Mouse (Mus musculus) hindbrain, embryonic 10.5 days (tissue): ENCODE measurements at regions not wholly inside any gene's neighbourhood (a gene's known extent, or its start where the extent isn't known, plus 50 kb on each side); places are given as distances from the start of the nearest gene placed in this dataset.

Experiments used
- DNase-seq: peaks from one replicate; pipeline ENCODE4 v3.0.0-alpha.2; 2017; ENCODE audit warnings: low spot score
- H3K27ac ChIP-seq: fragments of 300-500 bp; sonication (generic); 2 replicates; pipeline ENCODE4 v1.5.1; 2016; ENCODE audit warnings: mild to moderate bottlenecking, moderate library complexity
- H3K27me3 ChIP-seq: fragments of 300-500 bp; sonication (generic); 2 replicates; pipeline ENCODE4 v1.6.1; 2016; ENCODE audit warnings: mild to moderate bottlenecking; ENCODE audit not compliant: poor library complexity, insufficient read depth, severe bottlenecking
- H3K36me3 ChIP-seq: fragments of 300-500 bp; sonication (generic); 2 replicates; pipeline ENCODE4 v1.6.1; 2016; ENCODE audit warnings: mild to moderate bottlenecking, moderate library complexity
- H3K4me1 ChIP-seq: fragments of 300-500 bp; sonication (generic); replicated peaks from 2 replicates; pipeline ENCODE4 v1.6.1; 2016; ENCODE audit warnings: mild to moderate bottlenecking
- H3K4me3 ChIP-seq: fragments of 300-500 bp; sonication (generic); 2 replicates; pipeline ENCODE4 v1.5.1; 2016; ENCODE audit warnings: mild to moderate bottlenecking, moderate library complexity
- H3K9me3 ChIP-seq: fragments of 300-500 bp; sonication (generic); 2 replicates; pipeline ENCODE4 v1.6.1; 2016; ENCODE audit warnings: mild to moderate bottlenecking, moderate library complexity
- WGBS: fragments of 180-500 bp; shearing (Covaris S2); methylation state at CpG from one replicate; pipeline ENCODE4 v1.1.7; 2016; 5-methylcytosine and 5-hydroxymethylcytosine counted together

DNA sequence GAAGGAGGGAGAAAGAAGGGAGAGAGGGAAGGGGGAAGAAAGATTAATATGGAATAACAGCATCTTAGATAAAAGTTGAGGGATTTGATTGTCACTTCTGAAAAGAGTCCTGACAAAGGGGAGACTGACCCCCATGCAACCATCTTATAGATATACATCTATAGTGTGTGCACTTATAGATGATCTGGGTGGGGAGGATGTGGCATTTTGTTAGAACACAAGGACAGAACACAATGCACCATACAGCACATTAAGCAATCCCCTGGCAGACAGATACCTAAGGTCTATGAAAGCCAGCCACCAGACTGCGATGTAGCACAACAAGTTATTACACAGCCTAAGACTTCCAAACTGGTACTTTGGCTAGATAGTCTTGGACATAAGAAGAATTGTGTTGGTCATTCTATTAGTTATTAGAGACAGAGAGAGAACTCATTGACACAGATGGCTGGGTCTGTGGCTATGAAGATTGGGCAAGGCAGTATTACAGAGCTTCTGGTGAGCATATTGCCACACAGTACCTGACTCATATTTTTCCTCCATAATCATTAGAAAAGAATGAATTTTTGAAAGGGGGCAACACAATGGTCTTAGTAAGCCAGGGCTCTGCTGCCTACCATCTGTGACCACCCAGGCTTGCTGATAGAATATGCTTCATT, 126.3 kb upstream of the Itgb1 start:
- no peak for DNase-seq
- H3K9me3 ChIP-seq: no peaks in the 10 kb centered on the region
- no peak overlapping the region for H3K4me3 ChIP-seq
- H3K27ac ChIP-seq: no peak overlapping the region
- H3K36me3 ChIP-seq: no peaks in the 10 kb centered on the region
- H3K27me3 ChIP-seq: no peaks in the 10 kb centered on the region
- WGBS: 98% methylated on average over 1 of the region's 1 CpGs
- peaks cover 11% of the 10 kb centered on the region; the same call in 1 of the 2 replicates for H3K4me1 ChIP-seq

DNA sequence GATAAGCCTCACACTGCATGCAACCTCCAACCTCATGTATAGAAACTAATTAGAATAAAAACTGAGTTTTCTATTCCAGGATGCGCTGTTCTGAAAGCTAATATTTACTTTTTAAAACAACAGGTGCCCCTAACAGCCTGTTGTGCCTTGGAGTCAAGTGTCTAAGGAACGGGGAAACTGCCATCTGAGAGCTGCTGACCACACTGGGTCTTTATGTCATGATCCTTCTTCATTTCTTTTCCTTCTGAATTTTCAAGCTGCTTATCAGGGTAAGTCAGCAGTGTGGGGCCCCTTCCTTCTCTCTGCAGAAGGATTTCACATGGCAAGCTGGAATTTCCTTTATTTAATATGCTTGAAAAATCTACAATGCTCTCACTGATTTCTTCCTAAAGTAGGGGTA, 125.0 kb upstream of the Itgb1 start:
- no peaks in the 10 kb centered on the region for H3K36me3 ChIP-seq
- H3K9me3 ChIP-seq: no peaks in the 10 kb centered on the region
- no peak for DNase-seq
- WGBS: 84% methylated on average over 2 of the region's 2 CpGs
- H3K27me3 ChIP-seq: no peaks in the 10 kb centered on the region
- H3K4me3 ChIP-seq: no peak overlapping the region
- no peak overlapping the region for H3K27ac ChIP-seq
- peaks cover 11% of the 10 kb centered on the region; the same call in 1 of the 2 replicates for H3K4me1 ChIP-seq

DNA sequence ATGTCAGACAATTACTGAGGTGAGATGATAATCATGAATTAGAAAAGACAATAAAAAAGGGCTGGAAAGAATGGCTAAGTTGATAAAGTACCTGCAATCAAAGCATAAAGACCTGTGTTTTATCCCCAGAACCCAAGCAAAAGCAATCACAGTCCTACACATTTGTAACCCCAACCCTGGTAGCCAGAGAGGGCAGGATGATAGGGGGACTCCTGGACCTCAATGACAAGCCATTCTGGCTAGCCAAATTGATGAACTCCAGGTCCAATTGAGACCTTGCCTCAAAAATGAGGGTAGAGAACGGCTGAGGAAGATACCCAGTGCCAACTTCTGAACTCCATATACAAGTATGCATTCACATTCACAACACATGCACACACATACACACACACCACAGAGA, 124.4 kb upstream of the Itgb1 start:
- no peaks in the 10 kb centered on the region for H3K36me3 ChIP-seq
- H3K27ac ChIP-seq: no peak overlapping the region
- no peak for DNase-seq
- H3K4me1 ChIP-seq: peaks cover 11% of the 10 kb centered on the region; the same call in 1 of the 2 replicates
- H3K9me3 ChIP-seq: no peaks in the 10 kb centered on the region
- H3K27me3 ChIP-seq: no peaks in the 10 kb centered on the region
- 88% methylated on average over 1 of the region's 1 CpGs for WGBS
- no peak overlapping the region for H3K4me3 ChIP-seq

GRCm38 (mm10) chr8:128562625-128563024, 122.8 kb upstream of the Itgb1 start:
- WGBS: 51% methylated on average over 3 of the region's 3 CpGs
- H3K4me1 ChIP-seq: peaks cover 11% of the 10 kb centered on the region; the same call in 1 of the 2 replicates
- no peaks in the 10 kb centered on the region for H3K9me3 ChIP-seq
- DNase-seq: no peak
- H3K4me3 ChIP-seq: no peak overlapping the region
- H3K27ac ChIP-seq: no peak overlapping the region
- no peaks in the 10 kb centered on the region for H3K36me3 ChIP-seq
- H3K27me3 ChIP-seq: no peaks in the 10 kb centered on the region

DNA sequence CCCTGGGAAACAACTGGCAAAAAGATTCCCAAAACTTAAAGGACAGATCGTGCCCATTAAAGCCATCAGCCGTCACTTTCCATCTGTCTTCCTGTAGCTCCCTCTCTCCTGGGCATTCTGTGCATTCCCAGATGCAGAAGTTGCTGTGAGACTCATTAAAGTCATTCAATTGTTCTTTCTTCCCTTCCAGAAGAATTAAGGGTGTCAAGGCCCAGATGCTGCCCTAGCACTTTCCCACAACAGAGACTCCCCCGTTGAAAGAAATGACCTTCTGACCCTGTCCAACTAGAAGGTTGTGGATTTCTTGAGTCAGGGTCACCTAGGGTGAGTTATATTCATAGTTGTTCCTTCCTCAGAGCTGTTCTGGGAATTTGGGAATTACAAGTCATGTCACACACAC, 121.7 kb upstream of the Itgb1 start:
- H3K27me3 ChIP-seq: no peaks in the 10 kb centered on the region
- no peaks in the 10 kb centered on the region for H3K9me3 ChIP-seq
- DNase-seq: no peak
- H3K36me3 ChIP-seq: no peaks in the 10 kb centered on the region
- no peak overlapping the region for H3K27ac ChIP-seq
- H3K4me1 ChIP-seq: peaks cover 11% of the 10 kb centered on the region; the same call in 1 of the 2 replicates
- no peak overlapping the region for H3K4me3 ChIP-seq
- WGBS: 39% methylated on average over 3 of the region's 3 CpGs

DNA sequence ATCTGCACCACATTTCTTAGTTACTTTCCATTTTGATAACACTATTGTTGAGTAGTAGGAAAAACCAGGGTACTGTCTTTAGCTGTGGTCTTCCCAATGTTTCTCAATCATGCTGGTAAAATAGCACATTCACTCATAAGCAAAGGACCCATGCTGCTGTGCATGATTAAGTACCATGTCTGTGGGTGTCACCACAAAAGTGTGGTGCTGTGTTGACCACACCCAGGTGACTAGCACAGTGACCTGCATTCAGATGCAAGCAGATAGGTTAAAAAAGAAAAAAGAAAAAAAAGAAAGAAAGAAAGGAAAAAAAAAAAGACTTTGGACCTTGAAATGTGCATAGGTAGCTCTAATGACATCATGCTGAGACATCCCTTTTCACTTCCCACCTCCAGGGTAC, 113.2 kb upstream of the Itgb1 start:
- no peak for DNase-seq
- H3K36me3 ChIP-seq: no peaks in the 10 kb centered on the region
- H3K27ac ChIP-seq: no peak overlapping the region
- H3K4me3 ChIP-seq: no peak overlapping the region
- no peaks in the 10 kb centered on the region for H3K4me1 ChIP-seq
- H3K27me3 ChIP-seq: no peaks in the 10 kb centered on the region
- no peaks in the 10 kb centered on the region for H3K9me3 ChIP-seq

GRCm38 (mm10) chr8:128594114-128594513, 91.3 kb upstream of the Itgb1 start:
- 74% methylated on average over 2 of the region's 2 CpGs for WGBS
- H3K36me3 ChIP-seq: no peaks in the 10 kb centered on the region
- H3K27me3 ChIP-seq: no peaks in the 10 kb centered on the region
- no peaks in the 10 kb centered on the region for H3K9me3 ChIP-seq
- no peak for DNase-seq
- H3K4me3 ChIP-seq: no peak overlapping the region
- no peak overlapping the region for H3K27ac ChIP-seq
- H3K4me1 ChIP-seq: peaks cover 21% of the 10 kb centered on the region

DNA sequence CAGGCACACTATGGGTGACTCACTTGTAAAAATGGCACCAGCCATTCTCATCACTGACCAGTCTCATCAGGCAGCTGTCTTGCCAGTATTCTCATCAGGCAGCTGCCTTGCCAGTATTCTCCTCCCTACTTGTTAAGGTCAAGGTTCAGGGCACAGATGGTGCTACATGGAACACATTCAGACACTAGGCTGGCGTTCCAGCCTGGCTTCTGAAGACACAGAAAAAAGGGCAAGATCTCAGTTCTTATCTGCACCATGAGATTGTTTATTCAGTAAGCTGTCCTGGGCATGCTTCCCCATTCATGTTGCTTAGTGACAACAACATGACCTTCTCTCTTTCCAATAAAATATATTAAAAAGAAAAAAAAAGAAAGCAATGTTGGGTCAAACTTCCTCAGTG, 90.7 kb upstream of the Itgb1 start:
- WGBS: 20% methylated on average over 1 of the region's 1 CpGs
- no peak overlapping the region for H3K4me3 ChIP-seq
- no peaks in the 10 kb centered on the region for H3K36me3 ChIP-seq
- DNase-seq: peak; percentile 39
- H3K4me1 ChIP-seq: peaks cover 21% of the 10 kb centered on the region
- H3K27me3 ChIP-seq: no peaks in the 10 kb centered on the region
- peak overlapping the region; percentile 59 for H3K27ac ChIP-seq
- H3K9me3 ChIP-seq: no peaks in the 10 kb centered on the region

DNA sequence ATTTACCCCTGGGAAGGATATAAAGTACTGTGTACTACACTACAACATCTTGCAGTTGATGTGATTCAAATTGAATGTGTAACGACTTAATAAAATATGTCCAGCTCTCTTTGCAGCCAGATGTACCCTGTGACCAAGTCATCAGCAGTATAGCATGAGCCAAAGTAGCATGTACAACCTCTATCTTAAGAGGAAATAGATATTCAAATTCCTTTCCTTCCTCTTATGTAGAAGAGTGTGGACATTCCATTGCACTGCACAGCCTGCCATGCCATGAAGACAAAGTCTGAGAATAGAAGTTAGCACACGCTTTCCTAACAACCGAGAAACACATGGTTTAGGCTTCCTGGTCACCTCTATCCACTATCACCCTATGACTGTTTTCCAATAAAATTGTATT, 79.9 kb upstream of the Itgb1 start:
- no peak overlapping the region for H3K4me3 ChIP-seq
- no peak for DNase-seq
- no peak overlapping the region for H3K27ac ChIP-seq
- H3K4me1 ChIP-seq: no peaks in the 10 kb centered on the region
- H3K27me3 ChIP-seq: no peaks in the 10 kb centered on the region
- WGBS: 92% methylated on average over 3 of the region's 3 CpGs
- H3K36me3 ChIP-seq: no peaks in the 10 kb centered on the region
- no peaks in the 10 kb centered on the region for H3K9me3 ChIP-seq

- Histone ChIP-seq H3K27me3 (no peaks in the 10 kb centered on the region), H3K4me3 (no peak overlapping the region), H3K36me3 (no peaks in the 10 kb centered on the region), H3K9me3 (no peaks in the 10 kb centered on the region), H3K27ac (no peak overlapping the region), H3K4me1 (no peaks in the 10 kb centered on the region)
- no peak for DNase-seq
- 61% methylated on average over 2 of the region's 2 CpGs for WGBS
Observed at GRCm38 (mm10) chr8:128608876-128609275, 76.6 kb upstream of the Itgb1 start.

- no peaks in the 10 kb centered on the region for H3K27me3 ChIP-seq
- 87% methylated on average over 5 of the region's 5 CpGs for WGBS
- DNase-seq: no peak
- H3K36me3 ChIP-seq: no peaks in the 10 kb centered on the region
- no peak overlapping the region for H3K27ac ChIP-seq
- H3K9me3 ChIP-seq: no peaks in the 10 kb centered on the region
- H3K4me3 ChIP-seq: no peak overlapping the region
- no peaks in the 10 kb centered on the region for H3K4me1 ChIP-seq
Observed at GRCm38 (mm10) chr8:128612607-128613006, 72.8 kb upstream of the Itgb1 start.

DNA sequence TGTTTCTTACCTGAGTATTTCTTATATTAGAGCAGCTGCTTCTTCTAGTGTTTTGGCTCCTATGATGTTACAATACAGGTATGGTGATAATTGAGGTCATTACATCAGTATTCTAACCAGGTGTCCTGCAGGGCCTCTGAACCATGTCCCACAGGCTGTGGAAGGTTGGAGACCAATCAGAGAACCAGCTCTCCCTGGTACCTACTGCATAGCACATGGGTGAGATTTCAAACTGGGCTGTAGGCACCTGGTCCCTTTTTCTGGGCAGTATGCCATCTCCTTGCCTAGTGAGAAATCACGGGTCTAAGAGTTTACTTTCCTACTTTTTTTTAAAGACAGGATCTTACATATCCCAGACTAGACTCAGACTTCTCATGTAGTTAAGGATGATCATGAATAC, 67.6 kb upstream of the Itgb1 start:
- 87% methylated on average over 1 of the region's 1 CpGs for WGBS
- Histone ChIP-seq H3K27ac (no peak overlapping the region), H3K4me1 (no peaks in the 10 kb centered on the region), H3K4me3 (no peak overlapping the region), H3K27me3 (no peaks in the 10 kb centered on the region), H3K9me3 (no peaks in the 10 kb centered on the region), H3K36me3 (no peaks in the 10 kb centered on the region)
- no peak for DNase-seq

- H3K36me3 ChIP-seq: no peaks in the 10 kb centered on the region
- no peaks in the 10 kb centered on the region for H3K27me3 ChIP-seq
- H3K4me1 ChIP-seq: no peaks in the 10 kb centered on the region
- H3K4me3 ChIP-seq: no peak overlapping the region
- H3K9me3 ChIP-seq: no peaks in the 10 kb centered on the region
- DNase-seq: no peak
- WGBS: 88% methylated on average over 1 of the region's 1 CpGs
- no peak overlapping the region for H3K27ac ChIP-seq
Observed at GRCm38 (mm10) chr8:128619086-128619485, 66.4 kb upstream of the Itgb1 start.
